Mouse (Mus musculus): ENCODE data around the gene Slc12a4. TPM values are rescaled to one million over a fixed set of nuclear protein-coding genes. Genes with fewer than 3 reads are reported as not detected.
A peak's percentile ranks its signal among the peaks of the same experiment; 100 is the strongest.

The Slc12a4 gene
- total RNA-seq, 2 experiments from 2014 or later, result 12.1 to 19.1 TPM

DNA sequence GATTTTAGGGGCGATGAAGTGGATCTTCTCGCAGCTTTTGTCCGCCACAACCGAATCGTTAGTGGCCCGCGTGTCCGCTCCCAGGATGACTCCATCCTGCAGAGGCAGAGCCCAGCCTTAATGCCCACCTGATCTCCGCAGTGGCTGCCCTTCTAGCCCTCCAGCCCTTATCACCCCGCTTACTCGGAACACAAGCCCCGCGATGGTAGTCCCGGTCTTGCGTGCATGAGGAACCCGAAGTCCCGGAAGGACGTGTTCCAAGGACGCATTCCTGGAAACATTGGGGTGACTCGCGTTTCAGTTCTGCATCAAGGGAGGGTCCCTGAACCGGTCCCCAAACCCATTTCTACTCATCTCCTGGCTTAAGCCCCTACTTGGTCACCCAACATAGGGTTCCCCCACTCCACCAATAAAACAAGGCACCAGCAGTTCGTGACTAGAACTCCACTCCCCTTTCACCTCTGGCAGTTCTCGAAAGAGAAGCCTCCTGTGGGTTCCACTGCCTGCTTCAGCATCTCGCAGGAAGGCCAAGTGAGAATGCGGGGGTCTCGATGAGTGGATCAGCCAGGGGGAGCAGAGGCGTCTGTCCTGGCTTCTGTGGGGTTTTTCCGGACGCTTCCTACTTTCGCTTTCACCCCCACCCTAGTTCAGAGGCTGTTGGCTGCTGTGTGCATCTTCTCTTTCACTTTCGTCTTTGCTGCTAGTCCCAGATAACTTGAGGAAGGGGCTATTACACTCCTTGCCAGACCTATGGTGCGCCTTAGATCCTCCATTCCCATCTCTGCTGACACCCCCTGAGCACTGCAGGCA, 28.2 kb downstream of the Slc12a4 start:
- DNase-seq, result no peak
- intact Hi-C loops (cut with DNase I; ENCODE audit: low total_unique reads), result no loop called here

DNA sequence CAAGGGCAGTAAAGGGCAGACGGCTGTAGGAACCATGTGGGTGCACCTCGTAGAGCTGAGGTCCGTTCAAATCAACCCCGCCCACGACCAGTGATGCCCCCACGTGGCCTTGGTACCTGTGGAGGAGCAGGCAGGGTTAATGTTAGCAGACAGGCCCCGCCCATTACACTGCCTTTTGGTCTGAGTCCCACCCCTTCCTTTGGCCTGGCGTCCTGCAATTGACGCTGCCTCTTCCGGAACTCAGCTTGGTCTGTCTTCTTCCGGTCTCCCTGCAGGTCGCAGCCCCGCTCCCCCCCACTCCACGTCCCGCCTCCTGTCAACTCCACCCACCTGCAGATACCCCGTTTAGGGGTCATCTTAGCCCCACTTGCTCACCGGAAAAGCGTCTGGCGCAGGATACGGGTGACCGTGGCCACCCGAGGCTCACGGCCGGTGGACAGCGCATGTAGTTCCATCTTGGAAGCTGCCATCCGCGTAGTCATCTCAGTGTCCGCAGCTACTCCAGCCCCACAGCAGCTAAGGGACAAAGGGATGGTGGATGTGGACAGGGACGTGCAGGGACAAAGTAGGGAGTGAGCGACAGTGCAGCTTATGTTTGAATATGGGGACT, 28.9 kb downstream of the Slc12a4 start:
- DNase-seq, result peak; percentile 89
- intact Hi-C loops (cut with DNase I; ENCODE audit: low total_unique reads), result no loop called here

DNA sequence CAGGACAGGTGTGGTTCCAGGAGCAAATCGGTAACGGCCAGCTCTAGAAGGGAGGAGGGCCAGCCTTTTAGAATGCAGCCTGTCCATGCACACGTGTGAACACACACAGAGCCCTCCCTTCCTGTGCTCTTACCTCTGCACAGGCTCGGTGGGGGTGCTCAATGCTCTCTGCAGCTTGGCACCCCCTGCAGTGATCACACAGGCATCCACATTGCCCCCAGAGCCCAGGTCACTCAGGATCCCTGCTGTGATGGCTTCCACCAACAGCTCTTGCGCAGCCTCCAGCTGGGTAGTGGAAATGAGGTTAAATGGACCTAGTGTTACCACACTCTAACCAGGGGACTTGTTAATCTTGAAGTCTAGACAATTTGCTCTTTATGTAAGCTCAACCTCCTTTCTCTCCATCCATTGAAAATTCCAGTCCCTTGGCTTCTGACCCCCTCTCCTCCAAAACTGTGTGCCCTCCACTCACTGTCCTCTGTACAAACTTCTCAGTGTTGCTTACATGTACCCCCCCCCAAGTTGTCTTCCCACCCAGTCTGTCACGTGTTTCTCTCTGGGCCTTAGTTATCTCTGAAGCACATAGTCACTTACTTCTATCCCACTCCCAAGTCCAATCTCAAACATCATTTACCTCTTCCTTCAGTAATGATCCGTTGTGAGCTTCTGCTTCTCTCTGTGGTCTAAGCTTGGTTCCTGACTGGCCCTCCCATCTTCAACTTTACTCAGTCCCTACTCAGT, 29.9 kb downstream of the Slc12a4 start:
- no peak for DNase-seq
- intact Hi-C loops (cut with DNase I; ENCODE audit: low total_unique reads), result no loop called here

DNA sequence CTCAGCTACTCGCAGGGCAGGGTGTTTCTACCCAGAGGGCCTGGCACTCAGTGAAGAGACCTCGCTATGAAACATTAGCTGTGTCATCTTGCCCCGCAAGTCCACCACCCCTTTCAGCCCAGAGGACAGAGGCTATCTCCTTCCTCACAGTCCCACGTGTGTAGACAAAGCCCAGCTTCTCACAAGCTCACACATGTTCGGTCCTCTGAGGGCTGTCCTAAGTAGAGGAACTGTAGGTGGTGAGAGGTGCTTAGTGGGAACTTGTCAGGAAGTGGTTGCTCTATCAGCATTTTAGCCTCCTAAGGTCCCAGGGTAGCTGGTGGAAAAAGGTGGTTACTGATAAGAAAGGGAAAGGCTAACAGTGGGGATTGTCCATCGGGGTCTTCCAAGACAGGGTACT, 30.8 kb downstream of the Slc12a4 start:
- intact Hi-C loops (cut with DNase I; ENCODE audit: low total_unique reads), result no loop called here
- DNase-seq, result no peak

DNA sequence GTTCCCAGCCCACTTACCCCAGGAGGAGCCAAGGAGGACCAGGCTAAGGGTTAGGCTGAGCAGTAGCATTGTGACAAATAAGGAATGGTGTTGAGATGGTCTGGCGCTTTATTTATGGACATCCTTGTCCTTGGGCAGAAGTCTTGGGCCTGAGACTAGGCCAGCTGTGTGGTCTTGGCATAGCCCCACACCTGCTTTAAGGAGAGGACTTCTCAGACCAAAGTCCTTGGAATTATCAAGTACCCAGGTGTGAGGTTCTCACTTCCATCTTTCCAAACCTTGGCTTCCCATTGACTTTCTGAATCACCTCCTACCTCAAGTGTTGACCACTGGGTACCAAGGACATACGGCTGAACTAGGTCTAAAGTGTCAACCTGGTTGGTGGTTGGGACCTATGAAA, 32.1 kb downstream of the Slc12a4 start, which contains the start of gene Ctrl:
TSS of gene Ctrl (minus strand) at position 101 of the 400 bp plus-strand sequence.
- intact Hi-C loops (cut with DNase I; ENCODE audit: low total_unique reads), result loop anchor here (5.0 kb wide), 1 partner anchor 96 kb away; no protein-coding TSS in a partner anchor
- no peak for DNase-seq

DNA sequence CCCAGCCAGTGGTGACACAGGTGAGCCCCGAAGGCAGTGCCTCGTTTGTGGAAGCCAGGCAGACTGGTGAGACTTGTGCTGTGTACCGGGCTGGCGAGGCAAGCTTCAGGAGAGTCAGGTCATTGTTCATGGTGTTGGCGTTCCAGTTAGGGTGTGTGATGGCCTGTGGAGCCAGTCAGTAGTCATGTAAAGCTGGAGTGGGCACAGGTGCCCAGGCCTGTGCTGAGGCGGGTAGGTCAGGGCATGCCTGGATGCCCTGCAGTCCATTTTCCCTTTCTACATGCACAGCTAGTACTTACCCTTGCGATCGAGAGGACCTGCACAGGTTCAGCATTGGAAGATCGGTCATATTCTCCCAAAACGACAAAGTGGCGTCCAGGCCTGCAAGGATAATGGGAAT, 33.4 kb downstream of the Slc12a4 start:
- no peak for DNase-seq
- intact Hi-C loops (cut with DNase I; ENCODE audit: low total_unique reads), result loop anchor here (5.0 kb wide), 1 partner anchor 95 kb away; no protein-coding TSS in a partner anchor

DNA sequence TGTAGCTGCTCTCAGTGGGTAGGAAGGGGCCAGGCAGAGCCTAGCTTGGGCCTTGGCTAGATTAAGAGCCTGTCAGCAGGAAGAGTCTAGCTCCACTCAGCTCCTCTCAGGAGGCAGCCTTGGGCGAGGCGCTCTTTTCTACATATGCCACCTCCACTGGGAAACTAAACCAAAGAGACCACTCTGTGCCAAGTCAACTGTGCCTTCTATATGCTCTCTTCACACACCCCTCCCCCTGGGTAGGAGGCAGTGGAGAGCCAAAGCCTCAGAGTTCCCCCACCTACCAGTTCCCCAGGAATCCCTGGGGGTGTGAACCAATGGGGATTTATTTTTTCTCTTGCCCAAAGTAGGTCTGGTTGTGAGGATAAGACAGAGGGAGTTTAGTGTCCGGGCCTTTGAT, 34.6 kb downstream of the Slc12a4 start:
- DNase-seq, result no peak
- intact Hi-C loops (cut with DNase I; ENCODE audit: low total_unique reads), result loop anchor here (5.0 kb wide), 1 partner anchor 94 kb away; no protein-coding TSS in a partner anchor

DNA sequence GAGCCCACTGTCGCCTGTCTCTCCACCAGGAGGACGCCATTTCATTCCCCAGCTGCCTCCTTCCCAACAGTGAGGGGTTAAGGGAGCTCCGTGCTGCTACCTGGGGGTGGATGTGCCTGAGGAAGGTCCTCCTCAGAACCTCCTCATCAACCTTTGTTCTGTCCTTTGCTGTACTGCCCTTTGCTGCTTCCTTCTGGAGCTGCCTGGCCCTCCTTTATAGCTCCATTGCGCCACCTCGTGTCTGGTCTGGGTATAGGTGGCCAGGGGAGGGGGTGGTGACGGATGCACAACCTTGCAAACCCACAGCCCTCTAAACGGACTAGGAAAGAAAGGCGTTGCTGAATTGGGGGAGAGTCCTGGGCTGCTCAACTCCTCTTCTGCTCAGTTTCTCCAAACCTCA, 35.3 kb downstream of the Slc12a4 start:
- DNase-seq, result peak; percentile 84
- intact Hi-C loops (cut with DNase I; ENCODE audit: low total_unique reads), result loop anchor here (5.0 kb wide), 1 partner anchor 93 kb away; no protein-coding TSS in a partner anchor

DNA sequence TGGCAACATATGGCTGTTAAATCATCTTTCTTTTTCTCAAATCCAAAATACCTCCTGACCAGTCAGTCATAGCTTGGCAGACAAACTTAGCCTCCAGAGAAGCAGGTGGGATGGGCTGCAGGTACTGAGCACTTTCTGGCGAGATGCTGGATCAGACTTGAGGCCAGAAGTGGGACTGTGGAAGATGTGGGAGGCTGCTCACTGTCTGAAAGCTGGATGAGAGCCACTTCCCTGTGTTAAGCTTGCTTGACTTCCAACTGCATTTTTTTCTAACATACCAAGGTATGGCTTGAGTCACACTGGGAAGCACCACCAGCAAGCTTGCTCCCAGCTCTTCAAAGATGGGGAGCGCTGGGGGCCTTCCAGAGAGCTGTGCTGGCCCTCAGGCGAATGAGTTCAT, 40.8 kb downstream of the Slc12a4 start:
- DNase-seq, result no peak
- intact Hi-C loops (cut with DNase I; ENCODE audit: low total_unique reads), result loop anchor here (5.0 kb wide), 1 partner anchor 213 kb away; no protein-coding TSS in a partner anchor

DNA sequence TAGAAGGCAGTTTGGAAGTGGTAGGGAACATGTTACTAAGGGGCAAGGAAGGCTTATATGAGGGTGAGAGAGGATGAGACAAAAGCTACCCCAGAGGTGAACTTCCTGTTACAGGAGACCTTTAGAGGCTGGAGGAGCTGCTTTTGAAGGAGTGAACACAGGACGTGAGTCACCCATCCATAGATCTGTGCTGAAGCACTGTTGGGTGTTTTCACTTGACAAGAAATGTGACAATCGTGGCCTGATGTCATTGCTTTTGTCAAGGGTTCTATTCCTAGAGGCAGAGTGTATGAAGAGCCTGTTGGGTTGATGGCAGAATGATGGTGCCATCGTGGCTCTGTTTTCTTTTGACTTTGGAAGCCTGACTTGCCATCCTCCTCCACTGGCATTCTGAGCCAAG, 46.5 kb downstream of the Slc12a4 start:
- no peak for DNase-seq
- intact Hi-C loops (cut with DNase I; ENCODE audit: low total_unique reads), result no loop called here

DNA sequence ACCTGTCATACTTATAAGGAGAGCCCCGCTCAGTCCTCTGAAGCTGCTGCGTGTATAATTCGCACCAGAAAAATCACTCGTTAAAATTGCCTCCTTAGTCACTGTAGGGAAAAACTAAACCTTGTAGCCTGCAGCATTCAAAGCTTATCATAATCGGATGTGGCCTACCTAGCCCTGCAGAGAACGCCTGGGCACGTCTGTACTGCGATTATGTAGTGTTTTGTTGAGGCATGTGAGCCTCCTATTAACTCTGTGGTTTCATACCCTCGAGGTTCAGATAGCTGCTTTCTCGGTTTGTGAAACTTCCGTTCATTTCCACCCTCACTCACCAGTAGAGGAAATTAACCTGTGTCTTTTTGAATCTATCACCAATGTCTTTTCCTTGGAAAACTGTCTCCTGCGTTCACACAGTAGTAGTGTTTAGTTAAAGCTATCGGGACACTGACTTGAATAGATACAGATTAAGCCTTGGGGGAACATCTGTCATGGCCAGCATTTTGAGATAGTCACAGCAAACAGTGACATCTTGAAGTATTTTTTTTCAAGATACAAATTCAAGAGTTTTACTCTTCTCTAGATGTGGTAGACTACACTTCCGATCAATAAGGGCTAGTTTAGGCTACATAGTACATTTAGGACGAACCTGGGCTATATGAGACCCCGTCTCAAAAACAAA, 64.8 kb downstream of the Slc12a4 start:
- intact Hi-C loops (cut with DNase I; ENCODE audit: low total_unique reads), result no loop called here
- no peak for DNase-seq

DNA sequence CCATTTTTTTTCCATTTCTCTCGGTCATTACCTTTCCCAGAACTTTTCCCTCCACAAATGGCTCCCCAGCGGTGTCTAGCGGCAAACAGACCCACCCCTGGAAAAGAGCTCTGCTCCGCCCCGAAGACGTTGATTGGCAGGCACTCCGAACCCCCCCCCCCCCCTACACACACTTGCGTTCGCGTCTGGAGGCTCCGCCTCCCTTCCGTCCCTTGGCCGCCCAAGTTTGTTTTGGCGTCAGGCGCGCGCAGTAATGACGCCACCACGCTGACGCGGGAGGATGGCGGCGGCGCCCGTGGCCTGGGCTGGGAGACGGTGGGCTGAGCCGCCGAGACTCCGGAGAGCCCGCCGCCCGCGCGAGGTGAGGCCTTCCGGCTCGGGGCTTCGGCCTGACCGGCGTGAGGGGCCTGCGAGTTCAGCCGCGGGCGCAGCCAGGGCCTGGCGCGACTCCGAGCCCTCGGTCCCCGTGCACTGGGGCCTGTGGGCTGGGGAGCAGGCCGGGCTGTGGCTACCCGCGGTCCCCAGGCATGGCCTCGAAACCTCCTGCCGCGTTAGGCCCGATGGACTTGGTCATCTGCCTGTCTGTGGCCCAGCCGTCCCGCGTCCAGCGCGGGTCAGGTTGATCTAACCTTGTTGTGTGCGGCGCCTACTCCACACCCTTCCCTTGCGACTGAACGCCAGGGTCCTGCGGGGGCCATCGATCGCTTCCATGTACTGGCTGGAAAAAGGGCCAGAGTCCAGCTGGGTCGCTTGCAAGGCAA, 65.5 kb downstream of the Slc12a4 start, which contains the start of gene Pskh1:
TSS of gene Pskh1 (plus strand) at position 262 of the 761 bp plus-strand sequence.
- intact Hi-C loops (cut with DNase I; ENCODE audit: low total_unique reads), result no loop called here
- DNase-seq, result peak; percentile 91

DNA sequence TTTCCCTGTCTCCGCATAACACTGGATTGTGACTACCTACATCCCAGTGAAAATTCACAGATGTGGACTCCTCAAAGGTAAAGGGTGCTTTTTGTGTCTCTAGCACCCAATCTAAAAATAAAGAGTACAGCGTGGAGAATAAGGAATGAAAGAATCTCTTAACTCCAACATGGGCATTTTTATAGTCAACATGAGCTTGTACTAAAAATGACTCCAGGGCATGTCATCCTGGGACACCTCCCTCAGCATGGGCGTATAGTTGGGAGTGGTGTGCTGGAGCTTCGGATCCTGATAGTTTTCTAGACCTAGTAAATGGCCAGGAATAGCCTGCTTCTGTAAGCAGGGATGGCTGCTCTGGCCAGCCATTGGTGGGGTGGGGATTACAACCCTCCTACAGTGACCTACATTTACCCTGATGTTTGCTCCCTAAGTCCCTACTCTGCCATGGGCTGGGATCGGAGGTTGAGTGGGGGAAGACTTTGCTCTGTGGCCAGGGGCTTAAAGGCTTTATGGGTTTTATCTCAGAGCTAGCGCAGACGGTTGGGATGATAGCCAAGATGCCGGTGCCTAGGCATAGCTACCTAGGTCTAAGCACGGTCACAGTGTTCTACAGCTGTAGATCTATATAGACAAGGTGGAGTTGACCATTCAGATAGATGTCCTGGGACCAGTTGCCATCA, 68.0 kb downstream of the Slc12a4 start:
- intact Hi-C loops (cut with DNase I; ENCODE audit: low total_unique reads), result no loop called here

More for the DNA sequence above, 68.0 kb downstream of the Slc12a4 start:
- DNase-seq, result no peak

Small RNA genes lying within 50 kb of the gene (microRNA-seq; reads per million reads assigned to microRNA genes)
- gene Mir7074, result 0 reads per million in 2 experiments

Other genes starting within 250 kb of the Slc12a4 start
- gene Gfod2, start 207.4 kb downstream of the Slc12a4 start, total RNA-seq (2021), result 1 to 10 TPM; 7.8 to 7.9 TPM
- gene Ranbp10, start 138.7 kb downstream of the Slc12a4 start, total RNA-seq (2021), result 10 to 100 TPM; 20.1 to 20.2 TPM
- gene Tsnaxip1, start 138.4 kb downstream of the Slc12a4 start, total RNA-seq (2021), result not detected
- gene Cenpt, start 112.8 kb downstream of the Slc12a4 start, total RNA-seq (2021), result 1 to 10 TPM; 1.9 to 3.9 TPM
- 10 to 100 TPM; 19.6 to 22.7 TPM for gene Thap11, start 111.0 kb downstream of the Slc12a4 start, total RNA-seq (2021)
- gene Nutf2, start 105.5 kb downstream of the Slc12a4 start, total RNA-seq (2021), result 10 to 100 TPM; 63.8 to 66.0 TPM
- gene Edc4, start 85.2 kb downstream of the Slc12a4 start, total RNA-seq (2021), result 10 to 100 TPM; 21.1 to 21.5 TPM
- gene Nrn1l, start 72.5 kb downstream of the Slc12a4 start, total RNA-seq (2021), result under 1 TPM in 1 of 2 experiments, not detected in 1; 0.69 TPM
- 10 to 100 TPM; 12.8 to 13.8 TPM for gene Pskh1, start 65.7 kb downstream of the Slc12a4 start, total RNA-seq (2021)
- gene Ctrl, start 32.2 kb downstream of the Slc12a4 start, total RNA-seq (2021), result not detected
- gene Psmb10, start 27.7 kb downstream of the Slc12a4 start, total RNA-seq (2021), result 10 to 100 TPM; 19.3 to 20.9 TPM
- gene Lcat, start 22.7 kb downstream of the Slc12a4 start, total RNA-seq (2021), result under 1 TPM; 0.21 to 0.29 TPM
- gene Dpep3, start 13.3 kb upstream of the Slc12a4 start, total RNA-seq (2021), result not detected
- 10 to 100 TPM in 1 of 2 experiments, 1 to 10 TPM in 1; 9.4 to 10.4 TPM for gene Dus2, start 25.2 kb upstream of the Slc12a4 start, total RNA-seq (2021)
- not detected for gene Dpep2nb, start 39.9 kb upstream of the Slc12a4 start, total RNA-seq (2021)
- gene Ddx28, start 45.8 kb upstream of the Slc12a4 start, total RNA-seq (2021), result 1 to 10 TPM; 9.5 to 9.7 TPM
- 10 to 100 TPM; 18.4 to 22.0 TPM for gene Nfatc3, start 92.7 kb upstream of the Slc12a4 start, total RNA-seq (2021)
- not detected for gene Esrp2, start 170.9 kb upstream of the Slc12a4 start, total RNA-seq (2021)
- gene Pla2g15, start 184.3 kb upstream of the Slc12a4 start, total RNA-seq (2021), result 1 to 10 TPM; 4.5 to 5.0 TPM
- 1 to 10 TPM; 6.1 to 7.0 TPM for gene Slc7a6, start 202.8 kb upstream of the Slc12a4 start, total RNA-seq (2021)
- 10 to 100 TPM in 1 of 2 experiments, 1 to 10 TPM in 1; 8.5 to 10.6 TPM for gene Slc7a6os, start 244.8 kb upstream of the Slc12a4 start, total RNA-seq (2021)
- gene Prmt7, start 244.8 kb upstream of the Slc12a4 start, total RNA-seq (2021), result 10 to 100 TPM; 21.5 to 23.9 TPM

Data from gastrocnemius, postnatal 14 days (tissue).